Mouse (Mus musculus): ENCODE measurements around the gene Gpr132.

DNA sequence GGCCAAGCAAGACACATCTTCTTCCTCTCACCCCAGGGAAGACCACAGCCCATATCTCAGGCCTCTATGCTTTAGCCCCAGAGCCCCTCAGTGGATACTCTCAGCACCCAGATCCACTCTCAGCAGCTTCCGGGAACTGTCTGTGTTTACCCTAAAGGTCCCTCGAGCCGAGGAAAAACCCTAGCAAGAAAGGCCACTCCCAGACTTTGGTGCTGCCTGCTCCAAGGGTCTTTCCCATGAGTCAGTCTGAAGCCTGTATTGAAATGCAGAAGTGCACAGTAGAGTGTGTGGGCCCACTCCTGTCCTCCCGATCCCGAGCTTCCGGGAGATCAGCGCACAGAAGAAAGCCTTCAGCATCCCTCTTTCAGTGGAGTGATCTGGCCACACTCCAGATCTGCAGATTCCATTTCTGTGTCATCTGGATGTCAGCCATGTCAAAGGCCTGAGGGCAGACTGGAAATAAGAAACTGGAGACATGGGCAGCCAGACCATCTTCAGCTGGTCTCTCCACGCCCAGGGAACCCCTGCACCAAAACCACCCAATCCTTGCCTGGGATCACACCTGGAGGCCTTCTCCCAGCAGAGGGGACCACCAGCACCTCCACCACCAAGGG lies 1.5 kb downstream of the Gpr132 start:
- TF ChIP-seq GATA1 (IDR thresholded peaks at IDR 0.05; ENCODE audit: borderline replicate concordance, low read length) (no peak), FLI1 (IDR thresholded peaks at IDR 0.05; ENCODE audit: low read length) (no peak)
